Mouse (Mus musculus) brain, embryonic 14.5 days (tissue): ENCODE measurements around the gene Shcbp1.

ENCODE experiments used
- CTCF ChIP-seq: fragments of 200-500 bp; IDR thresholded peaks from 2 replicates; pipeline ENCODE4 v1.5.1; 2012; ENCODE audit warnings: inconsistent platforms, mild to moderate bottlenecking, moderate library complexity, borderline replicate concordance; ENCODE audit not compliant: insufficient read depth, insufficient read length; ENCODE audit errors: extremely low read depth
- POLR2A ChIP-seq: fragments of 200-500 bp; IDR thresholded peaks from 2 replicates; pipeline ENCODE4 v1.6.1; 2012; ENCODE audit warnings: mild to moderate bottlenecking, inconsistent platforms, borderline replicate concordance; ENCODE audit not compliant: poor library complexity, insufficient read depth, insufficient read length, severe bottlenecking; ENCODE audit errors: extremely low read depth

DNA sequence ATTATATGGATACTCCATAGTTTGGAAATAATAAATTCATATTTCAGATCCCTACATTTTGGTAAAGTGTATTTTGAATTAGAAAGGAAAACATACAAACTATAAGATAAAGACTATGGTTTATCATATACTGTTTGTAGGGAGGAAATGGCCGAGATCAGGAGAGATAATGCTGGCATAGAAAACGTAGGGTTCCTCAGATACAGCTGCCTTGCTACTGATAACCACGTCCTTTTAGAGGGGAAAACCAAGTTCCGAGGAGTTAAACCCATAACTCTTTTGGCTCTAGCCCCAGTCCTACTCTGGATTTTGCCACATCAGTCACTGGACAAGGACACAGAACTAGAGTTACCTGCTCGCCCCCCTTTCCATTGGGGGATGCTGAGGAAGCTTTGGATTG is 26.3 kb downstream of the Shcbp1 start:
- TF ChIP-seq CTCF (no peak), POLR2A (no peak)
